ENCODE assay signal across 27 mouse cellular contexts in genomic region chr3:57918913-57919312, GRCm38 (mm10).
DNase-seq lines count a peak whose midpoint lies in the region; ATAC-seq lines count a peak whose summit lies in the region.
"Had no signal": no experiment of that assay in that cellular context is flagged by ENCODE, and none has a peak within 500 bp of the region (broad histone marks: within the 10 kb centered on the region; RNA-seq: fewer than 3 reads in every experiment).

No protein-coding gene starts in this region.

- no peaks in the 10 kb centered on the region for H3K27me3 ChIP-seq in midbrain, embryonic 16.5 days (ENCODE audit: control insufficient read depth, insufficient read depth, low read depth, low read length)
- H3K27me3 ChIP-seq in midbrain, embryonic 11.5 days (ENCODE audit: control insufficient read depth, insufficient read depth, low read length) = no peaks in the 10 kb centered on the region
- H3K27me3 ChIP-seq in forebrain, embryonic 14.5 days (replicated peaks; ENCODE audit: control insufficient read depth, insufficient read depth, low read length) = no peaks in the 10 kb centered on the region
- H3K27me3 ChIP-seq in neural tube, embryonic 15.5 days (replicated peaks) = no peaks in the 10 kb centered on the region
- H3K27me3 ChIP-seq: embryonic facial prominence, embryonic 12.5 days; intestine, embryonic 15.5 days; stomach, embryonic 15.5 days had no signal

- no peak overlapping the region for H3K9ac ChIP-seq in midbrain, embryonic 16.5 days (ENCODE audit: low read depth, low read length)
- H3K9ac ChIP-seq in midbrain, embryonic 11.5 days (ENCODE audit: low read length) = no peak overlapping the region
- H3K9ac ChIP-seq in forebrain, embryonic 14.5 days (ENCODE audit: low read length) = no peak overlapping the region
- H3K9ac ChIP-seq in neural tube, embryonic 15.5 days (replicated peaks) = no peak overlapping the region
- H3K9ac ChIP-seq: embryonic facial prominence, embryonic 12.5 days; intestine, embryonic 15.5 days; liver, embryonic 14.5 days; stomach, embryonic 15.5 days had no signal

- peak; percentile 36; the same call in 1 of the 2 replicates for ATAC-seq in midbrain, embryonic 16.5 days
- no peak for ATAC-seq in midbrain, embryonic 11.5 days (ENCODE audit: low FRiP score)
- peak; percentile 52 for ATAC-seq in forebrain, embryonic 14.5 days
- peak; percentile 78; the same call in 1 of the 2 replicates for ATAC-seq in neural tube, embryonic 15.5 days (ENCODE audit: low FRiP score)
- ATAC-seq: intestine, embryonic 15.5 days had no signal

- H3K4me1 ChIP-seq in midbrain, embryonic 16.5 days (ENCODE audit: control insufficient read depth, insufficient read depth, low read length) = no peaks in the 10 kb centered on the region
- no peaks in the 10 kb centered on the region for H3K4me1 ChIP-seq in midbrain, embryonic 11.5 days (ENCODE audit: control insufficient read depth, insufficient read depth, low read length)
- peaks cover 15% of the 10 kb centered on the region for H3K4me1 ChIP-seq in forebrain, embryonic 14.5 days (ENCODE audit: control insufficient read depth, insufficient read depth, low read length)
- H3K4me1 ChIP-seq in neural tube, embryonic 15.5 days = peaks cover 8% of the 10 kb centered on the region; the same call in 1 of the 2 replicates
- H3K4me1 ChIP-seq: embryonic facial prominence, embryonic 12.5 days; hindbrain, embryonic 10.5 days; intestine, embryonic 15.5 days; stomach, embryonic 15.5 days had no signal

- H3K36me3 ChIP-seq in midbrain, embryonic 16.5 days (ENCODE audit: control insufficient read depth, insufficient read depth, low read length) = no peaks in the 10 kb centered on the region
- no peaks in the 10 kb centered on the region for H3K36me3 ChIP-seq in midbrain, embryonic 11.5 days (ENCODE audit: control insufficient read depth, insufficient read depth, low read length)
- no peaks in the 10 kb centered on the region for H3K36me3 ChIP-seq in forebrain, embryonic 14.5 days (ENCODE audit: control insufficient read depth, insufficient read depth, low read length)
- H3K36me3 ChIP-seq in neural tube, embryonic 15.5 days = no peaks in the 10 kb centered on the region
- H3K36me3 ChIP-seq: embryonic facial prominence, embryonic 12.5 days; G1E; hindbrain, embryonic 10.5 days; intestine, embryonic 15.5 days; stomach, embryonic 15.5 days had no signal

- DNase-seq in cerebellum, postnatal 14 days = peak; percentile 29 to 31
- no peak for DNase-seq in cerebellum, adult 9-10 months
- no peak for DNase-seq in midbrain, embryonic 11.5 days (ENCODE audit: low spot score, missing footprints)
- DNase-seq in forebrain, embryonic 14.5 days (ENCODE audit: low spot score) = peak; percentile 50
- DNase-seq in embryo, embryonic 9.5 days (ENCODE audit: extremely low spot score) = no peak
- no peak for DNase-seq in embryo, embryonic 10.5 days (ENCODE audit: low spot score)
- DNase-seq: adrenal gland, postnatal 10 days; cerebellum, adult 11 months; cerebellum, postnatal 25 days; heart, postnatal 14 days; kidney, adult 8-10 months; kidney, postnatal 4 days; liver; lung, adult 2 months; lung, postnatal 10 days; right cerebral cortex, postnatal 14 days had no signal

- no peak overlapping the region for H3K4me3 ChIP-seq in midbrain, embryonic 16.5 days (ENCODE audit: low read depth, low read length)
- H3K4me3 ChIP-seq in midbrain, embryonic 11.5 days (ENCODE audit: low read depth, low read length) = no peak overlapping the region
- no peak overlapping the region for H3K4me3 ChIP-seq in forebrain, embryonic 14.5 days (ENCODE audit: low read depth, low read length)
- H3K4me3 ChIP-seq in neural tube, embryonic 15.5 days (replicated peaks) = no peak overlapping the region
- H3K4me3 ChIP-seq: embryonic facial prominence, embryonic 12.5 days; hindbrain, embryonic 10.5 days; intestine, embryonic 15.5 days; myocyte; stomach, embryonic 15.5 days had no signal

- H3K27ac ChIP-seq in midbrain, embryonic 16.5 days (ENCODE audit: low read length) = no peak overlapping the region
- no peak overlapping the region for H3K27ac ChIP-seq in midbrain, embryonic 11.5 days (ENCODE audit: low read depth, low read length)
- peak overlapping the region; percentile 76 for H3K27ac ChIP-seq in forebrain, embryonic 14.5 days (ENCODE audit: low read depth, low read length)
- no peak overlapping the region for H3K27ac ChIP-seq in neural tube, embryonic 15.5 days (replicated peaks)
- H3K27ac ChIP-seq: embryonic facial prominence, embryonic 12.5 days; hindbrain, embryonic 10.5 days; intestine, embryonic 15.5 days; kidney, postnatal 0 days; liver, embryonic 14.5 days; macrophage; stomach, embryonic 15.5 days had no signal

- no peaks in the 10 kb centered on the region for H3K9me3 ChIP-seq in midbrain, embryonic 16.5 days (replicated peaks; ENCODE audit: control insufficient read depth, low read length, poor library complexity, severe bottlenecking)
- no peaks in the 10 kb centered on the region for H3K9me3 ChIP-seq in midbrain, embryonic 11.5 days (ENCODE audit: control insufficient read depth, low read length)
- no peaks in the 10 kb centered on the region for H3K9me3 ChIP-seq in forebrain, embryonic 14.5 days (replicated peaks; ENCODE audit: control insufficient read depth, low read length)
- H3K9me3 ChIP-seq in neural tube, embryonic 15.5 days (replicated peaks) = no peaks in the 10 kb centered on the region
- H3K9me3 ChIP-seq: embryonic facial prominence, embryonic 12.5 days; G1E; hindbrain, embryonic 10.5 days; intestine, embryonic 15.5 days; stomach, embryonic 15.5 days had no signal

- H3K4me2 ChIP-seq in midbrain, embryonic 16.5 days (ENCODE audit: low read length) = no peak overlapping the region
- H3K4me2 ChIP-seq in midbrain, embryonic 11.5 days = no peak overlapping the region
- no peak overlapping the region for H3K4me2 ChIP-seq in forebrain, embryonic 14.5 days (ENCODE audit: low read length)
- H3K4me2 ChIP-seq in neural tube, embryonic 15.5 days = no peak overlapping the region
- H3K4me2 ChIP-seq: embryonic facial prominence, embryonic 12.5 days; intestine, embryonic 15.5 days; stomach, embryonic 15.5 days had no signal

- 64% methylated on average over 2 of the region's 2 CpGs for WGBS in midbrain, embryonic 16.5 days
- WGBS in midbrain, embryonic 11.5 days = 77% methylated on average over 2 of the region's 2 CpGs
- 24% methylated on average over 2 of the region's 2 CpGs for WGBS in forebrain, embryonic 14.5 days
- WGBS in neural tube, embryonic 15.5 days = 24% methylated on average over 2 of the region's 2 CpGs

Comparison
In these comparisons a context has a peak if more than half of its experiments do, and no peak if none do; other contexts are left out.
1. DNase-seq: peak in cerebellum, postnatal 14 days (2 of 2) and forebrain, embryonic 14.5 days (single experiment); none in cerebellum, adult 9-10 months (single experiment), midbrain, embryonic 11.5 days (single experiment), embryo, embryonic 9.5 days (single experiment) and embryo, embryonic 10.5 days (single experiment).